Mouse (Mus musculus) heart, embryonic 16.5 days (tissue): ENCODE measurements at regions not wholly inside any gene's neighbourhood (a gene's known extent, or its start where the extent isn't known, plus 50 kb on each side); places are given as distances from the start of the nearest gene placed in this dataset.

Experiments
- ATAC-seq: fragments of 200-750 bp; cut with Nextera tagmentation; replicated peaks from 2 replicates; pipeline ENCODE4 v1.8.0; 2017; ENCODE audit warnings: moderate number of reproducible peaks; ENCODE audit not compliant: insufficient read depth, low FRiP score; ENCODE audit errors: extremely low read depth
- H3K27ac ChIP-seq: fragments of 300-500 bp; sonication (generic); 2 replicates; pipeline ENCODE4 v1.5.1; 2014; ENCODE audit warnings: mild to moderate bottlenecking, low read length, control low read depth, moderate library complexity
- H3K27me3 ChIP-seq: fragments of 300-500 bp; sonication (generic); 2 replicates; pipeline ENCODE4 v1.6.1; 2014; ENCODE audit warnings: low read length, mixed read lengths; ENCODE audit not compliant: control insufficient read depth, insufficient read depth
- H3K36me3 ChIP-seq: fragments of 300-500 bp; sonication (generic); 2 replicates; pipeline ENCODE4 v1.6.1; 2014; ENCODE audit not compliant: control insufficient read depth, insufficient read depth
- H3K4me1 ChIP-seq: fragments of 300-500 bp; sonication (generic); 2 replicates; pipeline ENCODE4 v1.6.1; 2014; ENCODE audit warnings: low read length, mixed read lengths; ENCODE audit not compliant: control insufficient read depth, insufficient read depth
- H3K4me2 ChIP-seq: fragments of 300-500 bp; sonication (generic); 2 replicates; pipeline ENCODE4 v1.6.1; 2014; ENCODE audit warnings: low read depth, mild to moderate bottlenecking, control low read depth, low read length
- H3K4me3 ChIP-seq: fragments of 300-500 bp; sonication (generic); 2 replicates; pipeline ENCODE4 v1.5.1; 2014; ENCODE audit warnings: mild to moderate bottlenecking, control low read depth, low read length
- H3K9ac ChIP-seq: fragments of 300-500 bp; sonication (generic); 2 replicates; pipeline ENCODE4 v1.6.1; 2014; ENCODE audit warnings: low read length, control low read depth
- H3K9me3 ChIP-seq: fragments of 300-500 bp; sonication (generic); replicated peaks from 2 replicates; pipeline ENCODE4 v1.6.1; 2016; ENCODE audit warnings: low read length; ENCODE audit not compliant: control insufficient read depth
- WGBS: fragments of 180-500 bp; shearing (Covaris S2); extraction: QIAGEN DNeasy Blood & Tissue Kit; methylation state at CpG from one replicate; pipeline ENCODE4 v1.1.7; 2014; 5-methylcytosine and 5-hydroxymethylcytosine counted together

DNA sequence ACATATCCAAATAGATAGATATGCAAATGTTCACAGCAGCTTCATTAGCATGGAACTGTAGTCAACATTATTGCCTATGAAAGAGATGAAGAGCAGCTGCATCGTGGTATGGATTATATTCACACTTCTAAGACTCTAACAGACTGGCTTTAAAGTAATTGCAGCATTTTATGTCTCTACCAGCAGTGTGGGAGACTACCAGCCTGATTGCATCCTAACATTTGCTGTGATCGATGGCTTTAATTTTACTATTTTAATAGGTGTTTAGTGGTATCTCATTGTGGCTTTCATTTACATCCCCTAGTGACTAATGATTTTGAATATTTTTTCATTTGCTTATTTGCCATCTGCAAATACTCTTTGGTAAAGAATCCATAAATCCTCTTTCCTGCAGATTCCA lies 574.1 kb downstream of the Ccdc50 start:
- no peak overlapping the region for H3K27ac ChIP-seq
- no peak for ATAC-seq

DNA sequence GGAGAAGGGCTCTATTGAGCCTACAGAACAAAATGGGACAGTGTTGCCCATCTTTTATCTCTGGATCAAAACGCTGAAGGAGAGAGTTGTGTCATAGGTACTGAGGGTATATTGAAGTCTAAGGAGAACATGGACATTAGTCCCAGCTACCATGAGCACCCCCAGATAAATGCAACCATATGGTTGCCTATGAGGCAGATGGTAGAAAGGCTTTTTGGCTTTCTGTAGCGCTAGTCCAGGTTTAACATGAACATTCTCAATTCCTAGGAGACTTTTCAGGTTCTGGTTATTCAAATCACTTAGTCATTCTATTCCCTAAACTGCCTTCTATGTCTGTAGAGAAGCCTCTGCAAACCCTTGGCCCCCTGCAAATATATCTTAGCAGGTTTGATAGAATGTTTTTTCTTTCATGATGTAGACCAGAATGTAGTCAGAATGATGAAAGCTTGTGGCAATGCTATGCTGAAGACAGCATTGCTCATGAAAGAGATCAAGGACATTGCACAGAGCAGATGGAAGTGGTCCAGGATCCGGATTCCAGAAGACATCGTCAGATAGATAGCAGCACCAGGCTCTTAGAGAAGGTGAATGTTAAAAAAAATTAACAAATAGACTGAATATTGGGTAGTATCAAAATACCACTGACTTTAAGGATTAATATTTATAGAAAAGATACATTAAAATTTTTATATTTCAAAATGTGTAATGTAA lies 590.2 kb downstream of the Ccdc50 start:
- no peak for ATAC-seq
- Histone ChIP-seq H3K4me2 (no peak overlapping the region), H3K9me3 (no peaks in the 10 kb centered on the region), H3K27me3 (no peaks in the 10 kb centered on the region), H3K27ac (no peak overlapping the region), H3K36me3 (no peaks in the 10 kb centered on the region), H3K4me3 (no peak overlapping the region), H3K9ac (no peak overlapping the region), H3K4me1 (no peaks in the 10 kb centered on the region)
- 73% methylated on average over 4 of the region's 4 CpGs for WGBS

More for the DNA sequence above, 574.1 kb downstream of the Ccdc50 start:
- Histone ChIP-seq H3K9ac (no peak overlapping the region), H3K4me2 (no peak overlapping the region), H3K4me3 (no peak overlapping the region), H3K9me3 (no peaks in the 10 kb centered on the region), H3K27me3 (no peaks in the 10 kb centered on the region), H3K36me3 (no peaks in the 10 kb centered on the region), H3K4me1 (no peaks in the 10 kb centered on the region)
- WGBS = 76% methylated on average over 2 of the region's 2 CpGs

DNA sequence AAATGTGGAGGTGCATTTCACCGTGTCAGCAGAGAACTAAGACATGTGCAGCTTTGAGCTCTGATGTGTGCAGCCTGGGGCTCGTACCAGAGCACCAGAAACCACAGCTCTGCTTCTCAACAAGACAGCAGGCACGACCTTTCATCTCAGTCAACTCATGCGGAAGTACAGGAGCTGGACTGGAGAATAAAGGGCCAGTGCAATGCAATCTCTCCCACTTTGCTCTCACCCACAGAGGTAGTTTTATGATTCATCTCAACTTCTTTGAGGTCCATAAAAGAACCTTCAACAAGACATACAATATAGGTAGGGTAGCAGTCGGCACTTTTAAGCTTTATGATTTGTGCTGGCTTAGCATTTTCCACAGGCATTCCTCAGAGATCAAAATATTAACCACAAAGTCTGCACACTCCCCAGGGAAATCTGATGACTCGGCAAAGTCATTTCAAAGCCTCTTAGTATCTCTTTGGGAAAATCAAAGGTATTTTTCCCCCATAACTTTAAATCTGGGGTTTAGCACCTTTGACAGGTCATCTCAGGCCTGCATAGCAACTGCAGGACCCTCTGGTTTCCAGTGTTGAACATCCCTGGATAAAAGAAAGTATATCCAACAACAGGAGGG lies 626.7 kb downstream of the Ccdc50 start:
- 56% methylated on average over 6 of the region's 6 CpGs for WGBS
- H3K4me2 ChIP-seq = no peak overlapping the region
- no peaks in the 10 kb centered on the region for H3K9me3 ChIP-seq
- H3K4me1 ChIP-seq = no peaks in the 10 kb centered on the region
- no peaks in the 10 kb centered on the region for H3K36me3 ChIP-seq
- ATAC-seq = no peak
- H3K27me3 ChIP-seq = no peaks in the 10 kb centered on the region
- no peak overlapping the region for H3K27ac ChIP-seq
- no peak overlapping the region for H3K9ac ChIP-seq
- H3K4me3 ChIP-seq = no peak overlapping the region

DNA sequence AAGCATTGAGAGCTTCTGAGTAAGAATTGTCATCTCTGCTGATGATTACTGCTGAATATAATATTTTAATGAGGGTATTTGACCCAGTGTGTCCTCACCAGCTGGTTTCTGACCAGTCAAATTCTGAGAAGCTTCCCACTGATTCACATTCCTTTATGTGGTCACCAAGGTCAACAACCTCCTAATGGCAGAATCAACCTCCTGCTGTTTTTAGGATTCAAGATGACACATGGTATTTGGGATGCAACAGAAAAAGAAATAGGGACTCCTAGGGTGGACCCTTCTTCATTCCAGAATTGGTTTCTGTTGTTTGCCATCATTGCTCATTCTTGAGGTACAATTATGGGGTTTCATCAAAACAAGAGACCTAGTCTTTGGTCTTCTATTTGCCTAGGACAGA lies 629.6 kb downstream of the Ccdc50 start:
- Histone ChIP-seq H3K27ac (no peak overlapping the region), H3K9ac (no peak overlapping the region), H3K4me1 (no peaks in the 10 kb centered on the region), H3K9me3 (no peaks in the 10 kb centered on the region), H3K4me3 (no peak overlapping the region), H3K27me3 (no peaks in the 10 kb centered on the region), H3K36me3 (no peaks in the 10 kb centered on the region), H3K4me2 (no peak overlapping the region)
- no peak for ATAC-seq

DNA sequence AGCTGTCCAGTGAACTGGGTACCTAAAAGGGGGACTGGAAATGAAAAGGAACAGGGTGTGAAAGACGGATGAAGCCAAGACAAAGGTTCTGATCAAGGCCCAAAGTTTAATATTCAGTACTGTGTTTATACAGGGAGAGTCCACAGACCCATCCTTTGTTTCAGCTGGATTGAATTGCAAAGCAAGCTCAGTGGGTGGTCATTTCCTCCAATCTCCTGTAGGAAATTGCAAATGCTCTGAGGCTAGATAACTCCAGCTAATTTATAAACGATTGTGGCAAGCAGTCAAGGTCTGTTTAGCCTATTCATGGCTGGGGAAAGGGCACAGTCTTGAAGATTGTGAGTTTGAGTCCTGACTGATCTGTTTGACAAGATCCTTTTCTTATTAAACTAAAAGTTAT lies 650.3 kb downstream of the Ccdc50 start:
- Histone ChIP-seq H3K4me3 (no peak overlapping the region), H3K27me3 (no peaks in the 10 kb centered on the region), H3K4me1 (no peaks in the 10 kb centered on the region), H3K9me3 (no peaks in the 10 kb centered on the region), H3K27ac (no peak overlapping the region), H3K9ac (no peak overlapping the region), H3K36me3 (no peaks in the 10 kb centered on the region), H3K4me2 (no peak overlapping the region)
- no peak for ATAC-seq
- 20% methylated on average over 2 of the region's 2 CpGs for WGBS

DNA sequence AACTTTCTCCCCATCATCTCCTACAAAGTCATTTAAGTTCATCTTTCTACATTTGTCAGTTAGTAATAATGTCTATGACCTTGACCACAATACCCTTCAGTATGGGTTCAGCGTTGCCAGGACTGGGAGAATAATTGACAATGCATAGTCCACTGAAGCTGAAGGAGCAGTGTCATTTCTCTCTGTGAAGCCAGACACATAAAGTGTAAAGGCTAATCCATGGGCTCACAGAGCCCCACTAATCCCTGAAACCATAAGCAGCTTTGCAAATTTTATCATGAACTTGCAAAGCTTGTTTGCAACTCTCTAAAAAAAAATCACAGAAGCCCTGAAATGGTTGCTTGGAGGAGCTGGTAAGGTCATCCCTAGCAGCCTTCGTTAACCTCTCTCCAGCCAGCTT lies 654.4 kb downstream of the Ccdc50 start:
- no peak overlapping the region for H3K4me2 ChIP-seq
- no peak overlapping the region for H3K4me3 ChIP-seq
- no peak for ATAC-seq
- no peak overlapping the region for H3K27ac ChIP-seq
- H3K36me3 ChIP-seq = no peaks in the 10 kb centered on the region
- H3K9ac ChIP-seq = no peak overlapping the region
- no peaks in the 10 kb centered on the region for H3K9me3 ChIP-seq
- no peaks in the 10 kb centered on the region for H3K27me3 ChIP-seq
- no peaks in the 10 kb centered on the region for H3K4me1 ChIP-seq
- 54% methylated on average over 2 of the region's 2 CpGs for WGBS

DNA sequence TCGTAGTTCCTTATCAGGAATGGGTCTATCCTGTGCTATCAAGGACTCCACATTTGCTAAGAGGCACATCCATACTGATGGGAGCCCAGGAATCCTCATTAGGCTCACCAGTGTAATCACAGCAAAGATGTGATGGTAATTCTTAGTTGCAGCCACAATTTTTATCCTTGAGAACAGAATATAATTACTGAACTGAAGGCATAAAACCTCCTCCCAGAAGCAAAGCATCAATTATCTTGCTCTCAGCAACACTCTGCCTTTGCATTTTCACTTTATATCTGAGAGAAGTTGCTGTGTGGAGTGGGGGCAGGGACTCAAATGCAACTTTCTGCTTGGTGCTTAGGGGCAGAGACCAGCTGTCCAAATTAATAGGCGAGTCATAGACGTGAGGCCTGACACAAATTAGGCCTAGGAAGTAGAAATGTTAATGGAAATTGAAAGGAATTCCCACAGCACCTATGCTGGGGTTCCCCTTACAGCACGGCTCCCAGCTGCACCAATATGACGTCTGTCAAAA lies 676.2 kb downstream of the Ccdc50 start:
- Histone ChIP-seq H3K36me3 (no peaks in the 10 kb centered on the region), H3K4me3 (no peak overlapping the region), H3K9me3 (no peaks in the 10 kb centered on the region), H3K4me1 (no peaks in the 10 kb centered on the region), H3K27ac (no peak overlapping the region), H3K27me3 (no peaks in the 10 kb centered on the region), H3K9ac (no peak overlapping the region), H3K4me2 (no peak overlapping the region)
- ATAC-seq = no peak
- 65% methylated on average over 5 of the region's 5 CpGs for WGBS

DNA sequence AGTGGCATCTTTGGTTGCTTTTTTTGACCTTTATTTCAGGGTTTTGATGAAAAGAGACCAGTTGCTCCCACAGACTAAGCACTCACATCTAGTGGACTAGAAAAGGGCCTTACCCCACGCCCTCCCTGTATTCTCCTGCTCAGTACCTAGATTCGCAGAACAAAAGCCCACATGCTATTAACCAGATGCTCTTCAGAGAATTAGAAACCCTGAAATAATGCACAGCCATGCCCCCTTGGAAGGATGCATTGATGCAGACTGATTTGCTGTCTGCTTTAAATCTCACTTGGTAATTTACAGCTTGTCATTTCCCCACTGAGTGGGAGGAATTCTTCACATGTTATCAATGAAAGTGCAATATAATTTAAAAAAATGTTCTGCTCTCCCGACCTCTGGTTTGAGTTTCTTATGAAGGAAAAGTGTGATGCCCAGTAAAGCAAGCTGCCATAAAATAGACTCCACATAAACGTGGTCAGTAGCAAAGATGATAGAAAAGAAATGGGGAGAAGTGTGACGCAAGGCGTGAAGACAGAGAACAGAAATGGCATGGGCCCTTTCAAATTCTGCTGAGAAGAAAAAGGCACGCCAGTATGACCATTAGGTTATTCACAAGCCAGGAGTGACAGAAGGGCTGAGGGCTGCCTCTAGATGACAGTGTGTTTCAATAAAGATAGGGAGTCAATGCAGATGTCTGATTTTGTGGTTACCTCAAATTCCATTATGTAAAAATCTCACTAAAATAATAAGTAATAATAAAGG lies 669.8 kb downstream of the Fgf12 start:
- Histone ChIP-seq H3K9me3 (no peaks in the 10 kb centered on the region), H3K27me3 (no peaks in the 10 kb centered on the region)
- 65% methylated on average over 7 of the region's 7 CpGs for WGBS

More for the DNA sequence above, 669.8 kb downstream of the Fgf12 start:
- no peak for ATAC-seq
- Histone ChIP-seq H3K9ac (no peak overlapping the region), H3K27ac (no peak overlapping the region), H3K4me2 (no peak overlapping the region), H3K36me3 (no peaks in the 10 kb centered on the region), H3K4me1 (no peaks in the 10 kb centered on the region), H3K4me3 (no peak overlapping the region)
